Mouse (Mus musculus): Measurements from ENCODE around the gene Nkx3-2. TPM values are rescaled to one million over a fixed set of nuclear protein-coding genes. Genes with fewer than 3 reads are reported as not detected.

Nkx3-2 gene
- total and polyA plus RNA-seq, 3 experiments = 0.06 TPM; not detected in 2

GRCm38 (mm10) chr5:41760831-41761508 lies 3.3 kb downstream of the Nkx3-2 start:
- H3K4me3 ChIP-seq = no peak overlapping the region
- no peaks in the 10 kb centered on the region for H3K79me2 ChIP-seq (replicated peaks; ENCODE audit: control insufficient read depth, insufficient read depth, low read length)
- no peak overlapping the region for H3K9ac ChIP-seq (ENCODE audit: low read depth, low read length)
- no peak for DNase-seq
- H3K27ac ChIP-seq = no peak overlapping the region
- no peaks in the 10 kb centered on the region for H3K36me3 ChIP-seq (ENCODE audit: control insufficient read depth, insufficient read depth, low read length)
- intact Hi-C loops (cut with DNase I) = no loop called here
- H3K27me3 ChIP-seq (ENCODE audit: control insufficient read depth, insufficient read depth, low read length) = peaks cover 23% of the 10 kb centered on the region
- TF ChIP-seq POLR2A (IDR thresholded peaks at IDR 0.05; ENCODE audit: insufficient read depth, low read depth, low read length) (no peak), EP300 (IDR thresholded peaks at IDR 0.05; ENCODE audit: insufficient read depth, low read depth, low read length) (no peak), CTCF (IDR thresholded peaks at IDR 0.05) (no peak)
- no peaks in the 10 kb centered on the region for H3K4me1 ChIP-seq (ENCODE audit: control insufficient read depth, insufficient read depth, low read length)
- 7% methylated on average over 22 of the region's 22 CpGs for WGBS

- no peak for DNase-seq
- TF ChIP-seq EP300 (IDR thresholded peaks at IDR 0.05; ENCODE audit: insufficient read depth, low read depth, low read length) = no peak
- no peak for TF ChIP-seq CTCF (IDR thresholded peaks at IDR 0.05)
- TF ChIP-seq POLR2A (IDR thresholded peaks at IDR 0.05; ENCODE audit: insufficient read depth, low read depth, low read length) = no peak
- Histone ChIP-seq H3K27ac (no peak overlapping the region), H3K79me2 (replicated peaks; ENCODE audit: control insufficient read depth, insufficient read depth, low read length) (no peaks in the 10 kb centered on the region), H3K9ac (ENCODE audit: low read depth, low read length) (no peak overlapping the region), H3K4me1 (ENCODE audit: control insufficient read depth, insufficient read depth, low read length) (no peaks in the 10 kb centered on the region), H3K27me3 (ENCODE audit: control insufficient read depth, insufficient read depth, low read length) (peaks cover 28% of the 10 kb centered on the region), H3K4me3 (no peak overlapping the region), H3K36me3 (ENCODE audit: control insufficient read depth, insufficient read depth, low read length) (no peaks in the 10 kb centered on the region)
- 10% methylated on average over 8 of the region's 8 CpGs for WGBS
- intact Hi-C loops (cut with DNase I) = no loop called here
Measured at GRCm38 (mm10) chr5:41760071-41760470, 4.2 kb downstream of the Nkx3-2 start.

GRCm38 (mm10) chr5:41758671-41759639 lies 5.3 kb downstream of the Nkx3-2 start:
- Histone ChIP-seq H3K79me2 (replicated peaks; ENCODE audit: control insufficient read depth, insufficient read depth, low read length) (no peaks in the 10 kb centered on the region), H3K27ac (no peak overlapping the region), H3K9ac (ENCODE audit: low read depth, low read length) (no peak overlapping the region), H3K36me3 (ENCODE audit: control insufficient read depth, insufficient read depth, low read length) (no peaks in the 10 kb centered on the region), H3K4me1 (ENCODE audit: control insufficient read depth, insufficient read depth, low read length) (no peaks in the 10 kb centered on the region), H3K4me3 (no peak overlapping the region), H3K27me3 (ENCODE audit: control insufficient read depth, insufficient read depth, low read length) (peaks cover 27% of the 10 kb centered on the region)
- WGBS = 18% methylated on average over 19 of the region's 19 CpGs
- intact Hi-C loops (cut with DNase I) = no loop called here
- TF ChIP-seq POLR2A (IDR thresholded peaks at IDR 0.05; ENCODE audit: insufficient read depth, low read depth, low read length) (no peak), EP300 (IDR thresholded peaks at IDR 0.05; ENCODE audit: insufficient read depth, low read depth, low read length) (no peak), CTCF (IDR thresholded peaks at IDR 0.05) (no peak)
- DNase-seq = no peak

- Histone ChIP-seq H3K79me2 (replicated peaks; ENCODE audit: control insufficient read depth, insufficient read depth, low read length) (no peaks in the 10 kb centered on the region), H3K27ac (no peak overlapping the region)
Measured at GRCm38 (mm10) chr5:41757338-41757737, 7.0 kb downstream of the Nkx3-2 start.

GRCm38 (mm10) chr5:41756396-41756795 lies 7.9 kb downstream of the Nkx3-2 start:
- H3K27me3 ChIP-seq (ENCODE audit: control insufficient read depth, insufficient read depth, low read length) = peaks cover 13% of the 10 kb centered on the region
- TF ChIP-seq EP300 (IDR thresholded peaks at IDR 0.05; ENCODE audit: insufficient read depth, low read depth, low read length) = no peak
- no peak for TF ChIP-seq POLR2A (IDR thresholded peaks at IDR 0.05; ENCODE audit: insufficient read depth, low read depth, low read length)
- TF ChIP-seq CTCF (IDR thresholded peaks at IDR 0.05) = no peak
- no peak overlapping the region for H3K27ac ChIP-seq

More at GRCm38 (mm10) chr5:41757338-41757737, 7.0 kb downstream of the Nkx3-2 start:
- TF ChIP-seq CTCF (IDR thresholded peaks at IDR 0.05) = no peak
- no peak for TF ChIP-seq EP300 (IDR thresholded peaks at IDR 0.05; ENCODE audit: insufficient read depth, low read depth, low read length)
- no peak for TF ChIP-seq POLR2A (IDR thresholded peaks at IDR 0.05; ENCODE audit: insufficient read depth, low read depth, low read length)
- 15% methylated on average over 5 of the region's 5 CpGs for WGBS
- H3K27me3 ChIP-seq (ENCODE audit: control insufficient read depth, insufficient read depth, low read length) = peaks cover 18% of the 10 kb centered on the region
- no peak overlapping the region for H3K4me3 ChIP-seq
- intact Hi-C loops (cut with DNase I) = no loop called here
- DNase-seq = no peak
- H3K9ac ChIP-seq (ENCODE audit: low read depth, low read length) = no peak overlapping the region
- H3K36me3 ChIP-seq (ENCODE audit: control insufficient read depth, insufficient read depth, low read length) = no peaks in the 10 kb centered on the region
- no peaks in the 10 kb centered on the region for H3K4me1 ChIP-seq (ENCODE audit: control insufficient read depth, insufficient read depth, low read length)

More at GRCm38 (mm10) chr5:41756396-41756795, 7.9 kb downstream of the Nkx3-2 start:
- no peak overlapping the region for H3K4me3 ChIP-seq
- intact Hi-C loops (cut with DNase I) = no loop called here
- no peak overlapping the region for H3K9ac ChIP-seq (ENCODE audit: low read depth, low read length)
- DNase-seq = no peak
- WGBS = 14% methylated on average over 4 of the region's 4 CpGs
- H3K79me2 ChIP-seq (replicated peaks; ENCODE audit: control insufficient read depth, insufficient read depth, low read length) = no peaks in the 10 kb centered on the region
- H3K36me3 ChIP-seq (ENCODE audit: control insufficient read depth, insufficient read depth, low read length) = no peaks in the 10 kb centered on the region
- H3K4me1 ChIP-seq (ENCODE audit: control insufficient read depth, insufficient read depth, low read length) = no peaks in the 10 kb centered on the region

Data from heart, adult 2 months (tissue).